Mouse (Mus musculus): ENCODE measurements around the gene Mrpl57.

DNA sequence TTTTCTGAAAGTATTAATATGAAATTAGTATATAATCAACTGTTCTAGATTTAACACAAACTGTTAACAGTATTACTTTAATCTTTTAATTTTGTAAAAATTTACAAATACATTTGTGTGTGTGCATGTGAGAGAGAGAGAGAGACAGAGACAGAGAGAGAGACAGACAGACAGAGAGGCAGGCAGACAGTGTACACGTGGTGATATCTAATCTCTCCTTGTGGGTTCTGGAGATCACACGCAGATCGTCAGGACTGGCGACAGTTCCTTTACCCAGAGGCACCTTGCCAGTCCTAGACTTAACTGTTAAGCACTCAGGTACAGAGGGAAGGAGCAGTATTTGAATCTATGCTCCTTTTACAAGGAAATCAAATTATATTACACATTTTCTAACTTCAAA lies 5.2 kb upstream of the Mrpl57 start:
- no peak for TF ChIP-seq CTCF (IDR thresholded peaks at IDR 0.05; ENCODE audit: control insufficient read depth, insufficient read depth, insufficient replicate concordance, low read depth, low read length)
- no peak for TF ChIP-seq POLR2A (IDR thresholded peaks at IDR 0.05; ENCODE audit: control insufficient read depth, low read depth, low read length)

All from testis, adult 2 months (tissue).